Mouse (Mus musculus): ENCODE data around the gene Pck2. TPM values are rescaled to one million over a fixed set of nuclear protein-coding genes. Genes with fewer than 3 reads are reported as not detected.

The Pck2 gene
- total and polyA plus RNA-seq, 3 experiments = 9.0 to 13.3 (median 9.4) TPM

GRCm38 (mm10) chr14:55571760-55572159 lies 31.7 kb downstream of the Pck2 start:
- no peak for DNase-seq
- Histone ChIP-seq H3K4me3 (no peak overlapping the region), H3K36me3 (ENCODE audit: control insufficient read depth, insufficient read depth, low read length) (no peaks in the 10 kb centered on the region), H3K27me3 (ENCODE audit: control insufficient read depth, insufficient read depth, low read length) (no peaks in the 10 kb centered on the region), H3K79me2 (replicated peaks; ENCODE audit: control insufficient read depth, insufficient read depth, low read length) (no peaks in the 10 kb centered on the region), H3K4me1 (ENCODE audit: control insufficient read depth, insufficient read depth, low read length) (0 out of 2 replicates have a peak, but pooled peaks cover 1% of the 10 kb centered on the region), H3K27ac (no peak overlapping the region), H3K9ac (ENCODE audit: low read depth, low read length) (no peak overlapping the region)
- intact Hi-C loops (cut with DNase I) = no loop called here
- TF ChIP-seq POLR2A (IDR thresholded peaks at IDR 0.05; ENCODE audit: insufficient read depth, low read depth, low read length) = no peak
- no peak for TF ChIP-seq CTCF (IDR thresholded peaks at IDR 0.05)
- TF ChIP-seq EP300 (IDR thresholded peaks at IDR 0.05; ENCODE audit: insufficient read depth, low read depth, low read length) = no peak

DNA sequence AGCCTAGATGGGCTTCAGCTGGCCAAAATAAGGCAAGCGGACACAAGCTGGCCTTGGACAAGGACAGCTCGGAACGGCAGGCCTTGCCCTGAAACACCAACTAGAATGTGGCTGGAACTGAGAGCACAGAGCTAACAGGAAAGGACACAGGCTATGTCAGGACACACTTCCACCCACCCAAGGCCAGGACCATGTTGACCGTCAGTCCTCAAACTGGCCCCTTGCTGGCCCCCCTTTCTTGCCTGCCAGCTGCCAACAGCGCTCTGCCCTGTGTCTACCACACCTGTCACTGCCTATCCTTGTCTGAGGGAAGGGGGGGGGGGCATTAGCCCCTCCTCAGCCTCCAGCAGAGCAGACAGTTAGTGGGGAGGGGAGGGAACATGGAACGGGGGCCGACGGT lies 35.2 kb downstream of the Pck2 start, which contains the start of gene Fitm1:
Gene Fitm1 (plus strand): TSS at position 316 of the 400 bp plus-strand sequence.
- Histone ChIP-seq H3K27ac (peak within 1 kb of the TSS; percentile 92), H3K36me3 (ENCODE audit: control insufficient read depth, insufficient read depth, low read length) (no peaks in the 10 kb centered on the region), H3K79me2 (replicated peaks; ENCODE audit: control insufficient read depth, insufficient read depth, low read length) (0 out of 2 replicates have a peak, but pooled peaks cover 4% of the 10 kb centered on the region), H3K4me3 (peak within 1 kb of the TSS; percentile 30), H3K4me1 (ENCODE audit: control insufficient read depth, insufficient read depth, low read length) (peaks cover 4% of the 10 kb centered on the region; the same call in 1 of the 2 replicates), H3K27me3 (ENCODE audit: control insufficient read depth, insufficient read depth, low read length) (no peaks in the 10 kb centered on the region), H3K9ac (ENCODE audit: low read depth, low read length) (peak within 1 kb of the TSS; percentile 84)
- DNase-seq = peak; percentile 60 to 78
- intact Hi-C loops (cut with DNase I) = no loop called here
- no peak for TF ChIP-seq CTCF (IDR thresholded peaks at IDR 0.05)
- peak; percentile 85 for TF ChIP-seq POLR2A (IDR thresholded peaks at IDR 0.05; ENCODE audit: insufficient read depth, low read depth, low read length)
- TF ChIP-seq EP300 (IDR thresholded peaks at IDR 0.05; ENCODE audit: insufficient read depth, low read depth, low read length) = peak; percentile 90
- WGBS = 40% methylated on average over 8 of the region's 8 CpGs

GRCm38 (mm10) chr14:55575711-55576110 lies 35.6 kb downstream of the Pck2 start:
- H3K36me3 ChIP-seq (ENCODE audit: control insufficient read depth, insufficient read depth, low read length) = no peaks in the 10 kb centered on the region
- peak in 1 of 2 experiments; percentile 57 for DNase-seq
- no peaks in the 10 kb centered on the region for H3K27me3 ChIP-seq (ENCODE audit: control insufficient read depth, insufficient read depth, low read length)
- peak overlapping the region; percentile 84 for H3K9ac ChIP-seq (ENCODE audit: low read depth, low read length)
- 39% methylated on average over 13 of the region's 13 CpGs for WGBS
- H3K4me3 ChIP-seq = peak overlapping the region; percentile 30; the same call in 1 of the 2 replicates
- H3K79me2 ChIP-seq (replicated peaks; ENCODE audit: control insufficient read depth, insufficient read depth, low read length) = 0 out of 2 replicates have a peak, but pooled peaks cover 4% of the 10 kb centered on the region
- H3K27ac ChIP-seq = peak overlapping the region; percentile 92
- intact Hi-C loops (cut with DNase I) = no loop called here
- TF ChIP-seq EP300 (IDR thresholded peaks at IDR 0.05; ENCODE audit: insufficient read depth, low read depth, low read length) (no peak), POLR2A (IDR thresholded peaks at IDR 0.05; ENCODE audit: insufficient read depth, low read depth, low read length) (0 out of 2 replicates have a peak, but pooled peaks have one; percentile 39)
- peaks cover 3% of the 10 kb centered on the region; the same call in 1 of the 2 replicates for H3K4me1 ChIP-seq (ENCODE audit: control insufficient read depth, insufficient read depth, low read length)

GRCm38 (mm10) chr14:55576376-55576775 lies 36.3 kb downstream of the Pck2 start:
- peak overlapping the region; percentile 68 for H3K9ac ChIP-seq (ENCODE audit: low read depth, low read length)
- no peaks in the 10 kb centered on the region for H3K27me3 ChIP-seq (ENCODE audit: control insufficient read depth, insufficient read depth, low read length)
- DNase-seq = peak in 1 of 2 experiments; percentile 45
- no peak for TF ChIP-seq POLR2A (IDR thresholded peaks at IDR 0.05; ENCODE audit: insufficient read depth, low read depth, low read length)
- no peak for TF ChIP-seq CTCF (IDR thresholded peaks at IDR 0.05)
- no peak for TF ChIP-seq EP300 (IDR thresholded peaks at IDR 0.05; ENCODE audit: insufficient read depth, low read depth, low read length)
- no peaks in the 10 kb centered on the region for H3K36me3 ChIP-seq (ENCODE audit: control insufficient read depth, insufficient read depth, low read length)
- 59% methylated on average over 16 of the region's 16 CpGs for WGBS
- H3K4me1 ChIP-seq (ENCODE audit: control insufficient read depth, insufficient read depth, low read length) = peaks cover 3% of the 10 kb centered on the region; the same call in 1 of the 2 replicates
- peak overlapping the region; percentile 25 for H3K4me3 ChIP-seq
- intact Hi-C loops (cut with DNase I) = no loop called here
- 0 out of 2 replicates have a peak, but pooled peaks cover 4% of the 10 kb centered on the region for H3K79me2 ChIP-seq (replicated peaks; ENCODE audit: control insufficient read depth, insufficient read depth, low read length)
- H3K27ac ChIP-seq = peak overlapping the region; percentile 92

- under 1% methylated on average over 32 of the region's 32 CpGs for WGBS
- Histone ChIP-seq H3K27ac (peak within 1 kb of the TSS; percentile 94), H3K9ac (ENCODE audit: low read depth, low read length) (peak within 1 kb of the TSS; percentile 95), H3K27me3 (ENCODE audit: control insufficient read depth, insufficient read depth, low read length) (no peaks in the 10 kb centered on the region), H3K4me1 (ENCODE audit: control insufficient read depth, insufficient read depth, low read length) (peaks cover 3% of the 10 kb centered on the region; the same call in 1 of the 2 replicates), H3K79me2 (replicated peaks; ENCODE audit: control insufficient read depth, insufficient read depth, low read length) (0 out of 2 replicates have a peak, but pooled peaks cover 4% of the 10 kb centered on the region), H3K36me3 (ENCODE audit: control insufficient read depth, insufficient read depth, low read length) (no peaks in the 10 kb centered on the region), H3K4me3 (peak within 1 kb of the TSS; percentile 98)
- TF ChIP-seq POLR2A (IDR thresholded peaks at IDR 0.05; ENCODE audit: insufficient read depth, low read depth, low read length) (peak; percentile 84), EP300 (IDR thresholded peaks at IDR 0.05; ENCODE audit: insufficient read depth, low read depth, low read length) (0 out of 2 replicates have a peak, but pooled peaks have one; percentile 18), CTCF (IDR thresholded peaks at IDR 0.05) (no peak)
- intact Hi-C loops (cut with DNase I) = loop anchor here (1.0 kb wide), 1 partner anchor 18 kb away; the partner anchor contains the start of genes A730061H03Rik and Dcaf11
- DNase-seq = peak; percentile 86 to 90
Observed at GRCm38 (mm10) chr14:55577871-55578667, 38.0 kb downstream of the Pck2 start, which contains the start of gene Psme1. TSS of gene Psme1 (plus strand) at chr14:55578123.
